In the genomic region with DNA sequence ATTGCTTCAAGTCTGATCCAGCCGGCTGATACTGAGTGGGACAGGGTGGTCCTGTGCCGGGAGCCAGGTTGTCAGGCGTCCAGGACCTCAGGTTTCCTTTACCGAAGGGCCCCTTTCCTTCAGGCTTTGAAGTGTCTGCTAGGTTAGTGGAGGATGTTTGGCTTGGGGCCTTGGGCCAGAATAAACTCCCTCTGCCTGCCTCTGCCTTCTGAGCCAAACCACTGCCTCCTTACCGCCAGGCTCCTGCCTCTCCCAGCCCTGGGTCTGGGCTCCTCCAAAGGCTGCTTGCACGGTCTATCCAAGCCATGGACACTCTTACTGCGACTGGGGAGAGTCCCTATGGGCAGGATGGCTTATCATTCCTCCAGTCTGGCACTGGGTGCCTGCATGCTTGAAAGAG, we compare ENCODE assay signal across 8 mouse cellular contexts.
DNase-seq lines count a peak whose midpoint lies in the region; ATAC-seq lines count a peak whose summit lies in the region.

No protein-coding gene starts in this region.

- peak overlapping the region; percentile 58 for H3K4me2 ChIP-seq in midbrain, embryonic 14.5 days (ENCODE audit: low read length)
- H3K4me2 ChIP-seq in midbrain, embryonic 13.5 days (replicated peaks) = no peak overlapping the region
- H3K4me2 ChIP-seq in stomach, embryonic 16.5 days (ENCODE audit: low read depth, low read length) = peak overlapping the region; percentile 54

- DNase-seq in midbrain, embryonic 14.5 days = no peak
- DNase-seq in heart, embryonic 10.5 days (ENCODE audit: low spot score) = no peak
- no peak for DNase-seq in limb, embryonic 10.5 days (ENCODE audit: low spot score)
- DNase-seq in spleen, adult 18-20 months = no peak
- DNase-seq in spleen, postnatal 36 days (ENCODE audit: low spot score in 2 of 2) = no peak
- no peak for DNase-seq in left cerebral cortex, postnatal 25 days (ENCODE audit: low spot score in 2 of 2)

- 11% methylated on average over 7 of the region's 7 CpGs for WGBS in midbrain, embryonic 14.5 days
- whole genome bisulfite sequencing in midbrain, embryonic 13.5 days = 5% methylated on average over 7 of the region's 7 CpGs
- 5% methylated on average over 7 of the region's 7 CpGs for WGBS in heart, embryonic 10.5 days
- WGBS in limb, embryonic 10.5 days = 5% methylated on average over 7 of the region's 7 CpGs
- WGBS in stomach, embryonic 16.5 days = 7% methylated on average over 7 of the region's 7 CpGs

- no peak overlapping the region for H3K9ac ChIP-seq in midbrain, embryonic 14.5 days (replicated peaks; ENCODE audit: low read length)
- no peak overlapping the region for H3K9ac ChIP-seq in midbrain, embryonic 13.5 days (replicated peaks)
- peak overlapping the region; percentile 73 for H3K9ac ChIP-seq in stomach, embryonic 16.5 days (ENCODE audit: low read length)

- no peak for ATAC-seq in midbrain, embryonic 14.5 days (ENCODE audit: low FRiP score, low TSS enrichment)
- ATAC-seq in midbrain, embryonic 13.5 days = no peak
- no peak for ATAC-seq in stomach, embryonic 16.5 days (ENCODE audit: insufficient read depth, low FRiP score)

- H3K9me3 ChIP-seq in midbrain, embryonic 14.5 days (ENCODE audit: control insufficient read depth, low read length) = no peaks in the 10 kb centered on the region
- H3K9me3 ChIP-seq in midbrain, embryonic 13.5 days = no peaks in the 10 kb centered on the region
- H3K9me3 ChIP-seq in heart, embryonic 10.5 days = no peaks in the 10 kb centered on the region
- no peaks in the 10 kb centered on the region for H3K9me3 ChIP-seq in limb, embryonic 10.5 days (replicated peaks)
- no peaks in the 10 kb centered on the region for H3K9me3 ChIP-seq in stomach, embryonic 16.5 days (replicated peaks; ENCODE audit: control insufficient read depth, low read length)

- intact Hi-C loops in left cerebral cortex, postnatal 25 days (cut with DNase I) = no loop called here

- no peak overlapping the region for H3K4me3 ChIP-seq in midbrain, embryonic 14.5 days (replicated peaks; ENCODE audit: low read depth, low read length)
- no peak overlapping the region for H3K4me3 ChIP-seq in midbrain, embryonic 13.5 days (replicated peaks)
- H3K4me3 ChIP-seq in heart, embryonic 10.5 days = peak overlapping the region; percentile 52
- peak overlapping the region; percentile 39 for H3K4me3 ChIP-seq in limb, embryonic 10.5 days
- H3K4me3 ChIP-seq in stomach, embryonic 16.5 days (replicated peaks; ENCODE audit: low read length) = peak overlapping the region; percentile 33

- H3K27ac ChIP-seq in midbrain, embryonic 14.5 days (replicated peaks; ENCODE audit: low read depth, low read length) = no peak overlapping the region
- H3K27ac ChIP-seq in midbrain, embryonic 13.5 days = no peak overlapping the region
- peak overlapping the region; percentile 83 for H3K27ac ChIP-seq in heart, embryonic 10.5 days
- H3K27ac ChIP-seq in limb, embryonic 10.5 days = peak overlapping the region; percentile 82
- peak overlapping the region; percentile 97 for H3K27ac ChIP-seq in stomach, embryonic 16.5 days (ENCODE audit: low read length)

- H3K4me1 ChIP-seq in midbrain, embryonic 14.5 days (ENCODE audit: control insufficient read depth, insufficient read depth, low read length) = no peaks in the 10 kb centered on the region
- peaks cover 11% of the 10 kb centered on the region; the same call in 1 of the 2 replicates for H3K4me1 ChIP-seq in midbrain, embryonic 13.5 days (replicated peaks)
- H3K4me1 ChIP-seq in heart, embryonic 10.5 days = peaks cover 41% of the 10 kb centered on the region
- H3K4me1 ChIP-seq in limb, embryonic 10.5 days = peaks cover 64% of the 10 kb centered on the region
- peaks cover 18% of the 10 kb centered on the region for H3K4me1 ChIP-seq in stomach, embryonic 16.5 days (ENCODE audit: control insufficient read depth, insufficient read depth, low read length)

- H3K36me3 ChIP-seq in midbrain, embryonic 14.5 days (ENCODE audit: control insufficient read depth, insufficient read depth, low read length) = no peaks in the 10 kb centered on the region
- no peaks in the 10 kb centered on the region for H3K36me3 ChIP-seq in midbrain, embryonic 13.5 days
- no peaks in the 10 kb centered on the region for H3K36me3 ChIP-seq in heart, embryonic 10.5 days
- H3K36me3 ChIP-seq in limb, embryonic 10.5 days = no peaks in the 10 kb centered on the region
- H3K36me3 ChIP-seq in stomach, embryonic 16.5 days (ENCODE audit: control insufficient read depth, insufficient read depth, low read length) = no peaks in the 10 kb centered on the region

- peaks cover 14% of the 10 kb centered on the region for H3K27me3 ChIP-seq in midbrain, embryonic 14.5 days (ENCODE audit: control insufficient read depth, insufficient read depth, low read length)
- peaks cover 41% of the 10 kb centered on the region for H3K27me3 ChIP-seq in midbrain, embryonic 13.5 days
- peaks cover 33% of the 10 kb centered on the region for H3K27me3 ChIP-seq in heart, embryonic 10.5 days (ENCODE audit: insufficient read depth, poor library complexity, severe bottlenecking)
- H3K27me3 ChIP-seq in limb, embryonic 10.5 days (ENCODE audit: low read depth, poor library complexity, severe bottlenecking) = peaks cover 9% of the 10 kb centered on the region; the same call in 1 of the 2 replicates
- H3K27me3 ChIP-seq in stomach, embryonic 16.5 days (ENCODE audit: control insufficient read depth, insufficient read depth, low read length) = no peaks in the 10 kb centered on the region

Comparison
In these comparisons a context has a peak if more than half of its experiments do, and no peak if none do; other contexts are left out.
1. H3K27ac ChIP-seq: peak in heart, embryonic 10.5 days (single experiment), limb, embryonic 10.5 days (single experiment) and stomach, embryonic 16.5 days (single experiment); none in midbrain, embryonic 14.5 days (single experiment) and midbrain, embryonic 13.5 days (single experiment).
2. H3K4me3 ChIP-seq: peak in heart, embryonic 10.5 days (single experiment), limb, embryonic 10.5 days (single experiment) and stomach, embryonic 16.5 days (single experiment); none in midbrain, embryonic 14.5 days (single experiment) and midbrain, embryonic 13.5 days (single experiment).